Mouse (Mus musculus) erythroid progenitor cell, adult 5-6 weeks (primary cell): ENCODE measurements around the gene Hnrnpd. TPM values are rescaled to one million over a fixed set of nuclear protein-coding genes. Genes with fewer than 3 reads are reported as not detected.

ENCODE experiments used
- ATAC-seq: replicated peaks from 2 replicates; pipeline ENCODE4 v1.8.0; 2016; ENCODE audit warnings: moderate number of reproducible peaks, mild to moderate bottlenecking, moderate TSS enrichment, inconsistent platforms; ENCODE audit not compliant: poor library complexity, low FRiP score, severe bottlenecking
- total RNA-seq, 2 experiments: library from RNA; stranded (forward) in 1 of 2; stranded (reverse) in 1 of 2; fragments of 150-400 nt in 1 of 2; fragments of 186-747, 209-891 nt in 1 of 2; gene quantifications; 2 replicates each; pipeline versions ENCODE4 v1.2.3 to v1.2.4; 2015 to 2017; ENCODE audit warnings: low replicate concordance in 2 of 2

Gene Hnrnpd
- total RNA-seq, 2 experiments from 2014 or later, result 118 to 281 TPM

DNA sequence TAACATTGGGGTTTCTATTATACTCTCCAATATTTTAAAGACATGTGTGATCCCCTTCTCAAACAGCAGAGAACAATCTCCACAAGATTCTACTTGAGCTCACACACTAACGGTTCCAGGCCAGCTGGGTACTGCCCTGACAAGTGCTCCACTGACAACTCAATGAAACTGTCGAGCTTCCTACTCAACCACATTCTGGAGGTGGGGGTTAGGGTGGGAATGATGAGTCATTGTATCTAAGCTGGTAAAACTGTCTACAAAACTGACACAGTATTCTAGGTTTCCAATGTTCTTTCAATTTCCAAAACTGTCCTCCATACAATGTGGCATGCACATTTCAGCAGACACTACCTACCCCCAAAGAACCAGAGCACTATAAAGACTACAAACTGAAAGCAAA is 4.8 kb downstream of the Hnrnpd start:
- ATAC-seq, result no peak

- no peak for ATAC-seq
Observed at GRCm38 (mm10) chr5:99959960-99960359, 18.8 kb downstream of the Hnrnpd start.

- no peak for ATAC-seq
Observed at GRCm38 (mm10) chr5:99959236-99959936, 19.4 kb downstream of the Hnrnpd start.

- ATAC-seq, result no peak
Observed at GRCm38 (mm10) chr5:99958666-99959065, 20.1 kb downstream of the Hnrnpd start.

- ATAC-seq, result no peak
Observed at GRCm38 (mm10) chr5:99953883-99954282, 24.9 kb downstream of the Hnrnpd start.

- no peak; the same call in 1 of the 2 replicates for ATAC-seq
Observed at GRCm38 (mm10) chr5:99952513-99952912, 26.2 kb downstream of the Hnrnpd start.

DNA sequence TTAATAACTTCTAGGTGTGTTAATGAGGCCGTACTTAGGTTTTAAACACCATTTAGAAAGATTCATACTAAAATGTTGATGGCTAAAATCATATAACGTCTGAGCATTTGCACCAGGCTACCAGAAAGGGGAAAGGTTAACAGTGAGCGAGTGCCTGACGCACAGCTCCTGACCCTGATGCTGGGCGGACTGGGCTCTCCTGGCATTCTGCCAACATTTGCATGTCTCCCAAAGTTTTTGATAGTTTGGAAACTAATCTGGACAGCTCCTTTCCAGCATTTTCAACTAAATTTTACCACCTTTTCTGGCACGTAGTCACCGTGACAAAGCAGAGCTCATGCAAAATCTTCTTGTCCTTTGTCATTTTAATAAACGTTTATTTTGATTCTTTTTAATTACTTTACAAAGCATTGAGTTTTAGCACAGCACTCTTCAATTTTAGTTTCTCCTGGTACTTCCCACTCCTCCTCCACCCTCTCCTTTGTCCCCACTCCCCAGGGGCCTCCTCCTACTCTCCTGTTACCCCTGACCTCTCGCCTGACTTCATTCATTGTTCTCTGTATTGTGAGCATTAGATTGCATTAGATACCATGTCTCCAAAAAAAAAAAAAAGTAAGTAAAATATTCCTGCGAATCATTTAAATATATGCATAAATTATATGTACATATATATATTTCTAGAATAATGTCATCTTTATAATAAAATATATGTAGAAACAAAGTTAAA is 36.8 kb downstream of the Hnrnpd start:
- no peak for ATAC-seq

GRCm38 (mm10) chr5:99941273-99941672 is 37.5 kb downstream of the Hnrnpd start:
- no peak for ATAC-seq

GRCm38 (mm10) chr5:99939440-99939839 is 39.3 kb downstream of the Hnrnpd start:
- ATAC-seq, result no peak

- no peak for ATAC-seq
Observed at GRCm38 (mm10) chr5:99931910-99932309, 46.8 kb downstream of the Hnrnpd start.

- ATAC-seq, result peak; percentile 72; the same call in 1 of the 2 replicates
Observed at GRCm38 (mm10) chr5:99927951-99928350, 50.8 kb downstream of the Hnrnpd start.

DNA sequence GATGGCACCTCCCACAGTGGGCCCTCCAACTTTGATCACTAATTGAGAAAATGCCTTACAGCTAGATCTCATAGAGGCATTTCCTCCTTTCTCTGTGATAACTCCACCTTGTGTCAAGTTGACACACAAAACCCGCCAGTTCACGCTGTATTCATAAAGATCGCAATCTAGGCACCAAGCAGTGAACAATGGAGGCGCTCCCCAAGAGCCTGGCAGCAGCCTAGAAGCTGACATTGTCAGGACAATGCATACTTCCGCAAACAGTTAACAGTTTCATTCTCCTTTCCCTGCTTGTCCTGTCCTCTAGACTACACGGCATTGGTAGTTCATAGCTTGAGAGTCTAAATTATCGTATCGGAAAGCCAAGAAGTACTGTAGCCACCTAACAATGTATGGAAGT is 56.7 kb downstream of the Hnrnpd start:
- no peak for ATAC-seq

GRCm38 (mm10) chr5:99915494-99915893 is 63.2 kb downstream of the Hnrnpd start:
- no peak for ATAC-seq

GRCm38 (mm10) chr5:99906181-99906956 is 72.4 kb downstream of the Hnrnpd start, which contains the start of gene Vamp9:
Vamp9 (plus strand) TSS chr5:99906254.
- ATAC-seq, result peak; percentile 61; the same call in 1 of the 2 replicates

Other genes starting within 250 kb of the Hnrnpd start
- 0.42 and 1.1 TPM in 2 replicates for gene Rasgef1b, start 249.9 kb downstream of the Hnrnpd start, total RNA-seq (2015; ENCODE audit: low replicate concordance)
- gene Rasgef1b, start 249.9 kb downstream of the Hnrnpd start, total RNA-seq (2017; ENCODE audit: low replicate concordance), result not detected in 2 replicates
- gene Vamp9, start 72.7 kb downstream of the Hnrnpd start, total RNA-seq (2015; ENCODE audit: low replicate concordance), result not detected in 2 replicates
- gene Vamp9, start 72.7 kb downstream of the Hnrnpd start, total RNA-seq (2017; ENCODE audit: low replicate concordance), result not detected in 2 replicates
- 8.8 TPM in 1 of 2 replicates, not detected in the other for gene 4930524J08Rik, start 123 bp upstream of the Hnrnpd start, total RNA-seq (2015; ENCODE audit: low replicate concordance)
- gene 4930524J08Rik, start 123 bp upstream of the Hnrnpd start, total RNA-seq (2017; ENCODE audit: low replicate concordance), result 3.9 TPM in 1 of 2 replicates, not detected in the other
- 233 and 266 TPM in 2 replicates for gene Hnrnpdl, start 60.7 kb upstream of the Hnrnpd start, total RNA-seq (2015; ENCODE audit: low replicate concordance)
- gene Hnrnpdl, start 60.7 kb upstream of the Hnrnpd start, total RNA-seq (2017; ENCODE audit: low replicate concordance), result 256 and 262 TPM in 2 replicates
- 4.2 and 10.5 TPM in 2 replicates for gene Enoph1, start 61.0 kb upstream of the Hnrnpd start, total RNA-seq (2015; ENCODE audit: low replicate concordance)
- gene Enoph1, start 61.0 kb upstream of the Hnrnpd start, total RNA-seq (2017; ENCODE audit: low replicate concordance), result 3.3 and 6.2 TPM in 2 replicates
- not detected in 2 replicates for gene Tmem150c, start 180.9 kb upstream of the Hnrnpd start, total RNA-seq (2015; ENCODE audit: low replicate concordance)
- 0.68 TPM in 1 of 2 replicates, not detected in the other for gene Tmem150c, start 180.9 kb upstream of the Hnrnpd start, total RNA-seq (2017; ENCODE audit: low replicate concordance)